Mouse (Mus musculus) embryonic facial prominence, embryonic 13.5 days (tissue): ENCODE results near the gene Sar1b. TPM values are rescaled to one million over a fixed set of nuclear protein-coding genes. Genes with fewer than 3 reads are reported as not detected.

Experiments
- ATAC-seq: fragments of 200-750 bp; cut with Nextera tagmentation; 2 replicates; pipeline ENCODE4 v1.8.0; 2017; ENCODE audit warnings: low read depth; ENCODE audit not compliant: insufficient number of reproducible peaks, insufficient read depth, low FRiP score, low TSS enrichment
- H3K27ac ChIP-seq: fragments of 300-500 bp; sonication (generic); 2 replicates; pipeline ENCODE4 v1.5.1; 2015; ENCODE audit warnings: moderate library complexity, mild to moderate bottlenecking, inconsistent platforms
- H3K27me3 ChIP-seq: fragments of 300-500 bp; sonication (generic); 2 replicates; pipeline ENCODE4 v1.6.1; 2015; ENCODE audit warnings: mild to moderate bottlenecking, inconsistent platforms
- H3K36me3 ChIP-seq: fragments of 300-500 bp; sonication (generic); 2 replicates; pipeline ENCODE4 v1.6.1; 2015; ENCODE audit warnings: mild to moderate bottlenecking, inconsistent platforms
- H3K4me1 ChIP-seq: fragments of 300-500 bp; sonication (generic); 2 replicates; pipeline ENCODE4 v1.6.1; 2015; ENCODE audit warnings: inconsistent platforms
- H3K4me2 ChIP-seq: fragments of 300-500 bp; sonication (generic); 2 replicates; pipeline ENCODE4 v1.6.1; 2015; ENCODE audit warnings: moderate library complexity, mild to moderate bottlenecking, inconsistent platforms
- H3K4me3 ChIP-seq: fragments of 300-500 bp; sonication (generic); 2 replicates; pipeline ENCODE4 v1.5.1; 2015; ENCODE audit warnings: mild to moderate bottlenecking, inconsistent platforms
- H3K9ac ChIP-seq: fragments of 300-500 bp; sonication (generic); 2 replicates; pipeline ENCODE4 v1.6.1; 2015; ENCODE audit warnings: mild to moderate bottlenecking, inconsistent platforms
- H3K9me3 ChIP-seq: fragments of 300-500 bp; sonication (generic); 2 replicates; pipeline ENCODE4 v1.6.1; 2016; ENCODE audit warnings: inconsistent platforms
- WGBS: fragments of 180-500 bp; shearing (Covaris S2); methylation state at CpG from one replicate; pipeline ENCODE4 v1.1.7; 2015; ENCODE audit warnings: mixed read lengths; 5-methylcytosine and 5-hydroxymethylcytosine counted together
- polyA plus RNA-seq: library from polyadenylated mRNA; unstranded; fragments of >200 nt; fragmentation: Nextera tagmentation; extraction: Ambion mirVana; gene quantifications from 2 replicates; pipeline ENCODE4 v1.2.1, GENCODE M21; 2015

Sar1b gene
- polyA plus RNA-seq, 1 experiment from 2014 or later = 96.5 TPM

GRCm38 (mm10) chr11:51817756-51818155, 54.3 kb downstream of the Sar1b start:
- H3K4me3 ChIP-seq = no peak overlapping the region
- no peaks in the 10 kb centered on the region for H3K27me3 ChIP-seq
- ATAC-seq = no peak
- no peak overlapping the region for H3K9ac ChIP-seq
- no peak overlapping the region for H3K4me2 ChIP-seq
- H3K27ac ChIP-seq = no peak overlapping the region
- peaks cover 89% of the 10 kb centered on the region for H3K36me3 ChIP-seq
- no peaks in the 10 kb centered on the region for H3K9me3 ChIP-seq
- WGBS = 35% methylated on average over 6 of the region's 6 CpGs
- H3K4me1 ChIP-seq = no peaks in the 10 kb centered on the region

GRCm38 (mm10) chr11:51818837-51819236, 55.4 kb downstream of the Sar1b start:
- ATAC-seq = no peak
- H3K36me3 ChIP-seq = peaks cover 90% of the 10 kb centered on the region
- WGBS = 88% methylated on average over 4 of the region's 4 CpGs

GRCm38 (mm10) chr11:51819964-51820363, 56.5 kb downstream of the Sar1b start:
- Histone ChIP-seq H3K4me3 (no peak overlapping the region), H3K27me3 (no peaks in the 10 kb centered on the region), H3K27ac (no peak overlapping the region), H3K9ac (no peak overlapping the region), H3K4me1 (no peaks in the 10 kb centered on the region), H3K4me2 (no peak overlapping the region), H3K9me3 (no peaks in the 10 kb centered on the region), H3K36me3 (peaks cover 90% of the 10 kb centered on the region)
- no peak for ATAC-seq
- 72% methylated on average over 3 of the region's 3 CpGs for WGBS

More at GRCm38 (mm10) chr11:51818837-51819236, 55.4 kb downstream of the Sar1b start:
- H3K9ac ChIP-seq = no peak overlapping the region
- no peaks in the 10 kb centered on the region for H3K4me1 ChIP-seq
- no peak overlapping the region for H3K4me2 ChIP-seq
- no peaks in the 10 kb centered on the region for H3K9me3 ChIP-seq
- H3K27ac ChIP-seq = no peak overlapping the region
- no peaks in the 10 kb centered on the region for H3K27me3 ChIP-seq
- no peak overlapping the region for H3K4me3 ChIP-seq

GRCm38 (mm10) chr11:51820861-51821260, 57.4 kb downstream of the Sar1b start:
- Histone ChIP-seq H3K4me1 (no peaks in the 10 kb centered on the region), H3K36me3 (peaks cover 90% of the 10 kb centered on the region), H3K27me3 (no peaks in the 10 kb centered on the region), H3K27ac (no peak overlapping the region), H3K9me3 (no peaks in the 10 kb centered on the region), H3K9ac (no peak overlapping the region), H3K4me2 (no peak overlapping the region), H3K4me3 (no peak overlapping the region)
- no peak for ATAC-seq
- 29% methylated on average over 11 of the region's 11 CpGs for WGBS

- H3K36me3 ChIP-seq = peaks cover 90% of the 10 kb centered on the region
- H3K9ac ChIP-seq = 0 out of 2 replicates have a peak overlapping the region, but pooled peaks have one; percentile 16
- 61% methylated on average over 4 of the region's 4 CpGs for WGBS
- no peaks in the 10 kb centered on the region for H3K4me1 ChIP-seq
- H3K9me3 ChIP-seq = no peaks in the 10 kb centered on the region
- H3K4me3 ChIP-seq = no peak overlapping the region
- no peak overlapping the region for H3K27ac ChIP-seq
- H3K4me2 ChIP-seq = no peak overlapping the region
- no peaks in the 10 kb centered on the region for H3K27me3 ChIP-seq
- ATAC-seq = no peak
These were observed 59.2 kb downstream of the Sar1b start for GRCm38 (mm10) chr11:51822736-51823135.

GRCm38 (mm10) chr11:51823271-51823670, 59.8 kb downstream of the Sar1b start:
- peaks cover 91% of the 10 kb centered on the region for H3K36me3 ChIP-seq
- no peak overlapping the region for H3K4me3 ChIP-seq
- H3K9ac ChIP-seq = no peak overlapping the region
- ATAC-seq = no peak
- H3K9me3 ChIP-seq = no peaks in the 10 kb centered on the region
- WGBS = 84% methylated on average over 11 of the region's 11 CpGs
- H3K27me3 ChIP-seq = no peaks in the 10 kb centered on the region
- H3K27ac ChIP-seq = no peak overlapping the region
- H3K4me1 ChIP-seq = no peaks in the 10 kb centered on the region
- no peak overlapping the region for H3K4me2 ChIP-seq

- no peak for ATAC-seq
- Histone ChIP-seq H3K27me3 (no peaks in the 10 kb centered on the region), H3K4me3 (no peak overlapping the region), H3K9me3 (no peaks in the 10 kb centered on the region), H3K4me2 (no peak overlapping the region), H3K36me3 (peaks cover 89% of the 10 kb centered on the region), H3K4me1 (no peaks in the 10 kb centered on the region), H3K27ac (no peak overlapping the region), H3K9ac (no peak overlapping the region)
- 87% methylated on average over 3 of the region's 3 CpGs for WGBS
These were observed 60.7 kb downstream of the Sar1b start for GRCm38 (mm10) chr11:51823963-51824753.

- no peak for ATAC-seq
- no peaks in the 10 kb centered on the region for H3K27me3 ChIP-seq
- no peak overlapping the region for H3K4me2 ChIP-seq
- H3K4me1 ChIP-seq = no peaks in the 10 kb centered on the region
- no peak overlapping the region for H3K9ac ChIP-seq
- WGBS = 89% methylated on average over 19 of the region's 19 CpGs
- H3K27ac ChIP-seq = no peak overlapping the region
- no peak overlapping the region for H3K4me3 ChIP-seq
- peaks cover 88% of the 10 kb centered on the region for H3K36me3 ChIP-seq
- H3K9me3 ChIP-seq = no peaks in the 10 kb centered on the region
These were observed 61.5 kb downstream of the Sar1b start for GRCm38 (mm10) chr11:51824867-51825424.

- no peaks in the 10 kb centered on the region for H3K9me3 ChIP-seq
- WGBS = 74% methylated on average over 4 of the region's 4 CpGs
- no peak overlapping the region for H3K4me3 ChIP-seq
- no peaks in the 10 kb centered on the region for H3K27me3 ChIP-seq
- H3K4me2 ChIP-seq = no peak overlapping the region
- H3K36me3 ChIP-seq = peaks cover 64% of the 10 kb centered on the region
- ATAC-seq = no peak
- H3K9ac ChIP-seq = no peak overlapping the region
- H3K27ac ChIP-seq = no peak overlapping the region
- H3K4me1 ChIP-seq = no peaks in the 10 kb centered on the region
These were observed 68.7 kb downstream of the Sar1b start for GRCm38 (mm10) chr11:51831962-51832909.

- Histone ChIP-seq H3K4me1 (no peaks in the 10 kb centered on the region), H3K27ac (no peak overlapping the region), H3K4me3 (no peak overlapping the region), H3K9ac (no peak overlapping the region), H3K36me3 (peaks cover 57% of the 10 kb centered on the region), H3K9me3 (no peaks in the 10 kb centered on the region), H3K4me2 (no peak overlapping the region), H3K27me3 (no peaks in the 10 kb centered on the region)
- 74% methylated on average over 5 of the region's 5 CpGs for WGBS
- ATAC-seq = no peak
These were observed 69.5 kb downstream of the Sar1b start for GRCm38 (mm10) chr11:51832992-51833391.

- no peaks in the 10 kb centered on the region for H3K27me3 ChIP-seq
- no peak overlapping the region for H3K4me2 ChIP-seq
- no peaks in the 10 kb centered on the region for H3K9me3 ChIP-seq
- no peak for ATAC-seq
- H3K4me3 ChIP-seq = no peak overlapping the region
- H3K4me1 ChIP-seq = no peaks in the 10 kb centered on the region
- 88% methylated on average over 10 of the region's 10 CpGs for WGBS
- H3K9ac ChIP-seq = no peak overlapping the region
- H3K27ac ChIP-seq = no peak overlapping the region
- peaks cover 55% of the 10 kb centered on the region for H3K36me3 ChIP-seq
These were observed 70.0 kb downstream of the Sar1b start for GRCm38 (mm10) chr11:51833393-51834066.
